Mouse (Mus musculus): Measurements from ENCODE around the gene Dnajc19. TPM values are rescaled to one million over a fixed set of nuclear protein-coding genes. Genes with fewer than 3 reads are reported as not detected.

Gene Dnajc19
- polyA plus RNA-seq, 1 experiment from 2014 or later = 178 TPM

DNA sequence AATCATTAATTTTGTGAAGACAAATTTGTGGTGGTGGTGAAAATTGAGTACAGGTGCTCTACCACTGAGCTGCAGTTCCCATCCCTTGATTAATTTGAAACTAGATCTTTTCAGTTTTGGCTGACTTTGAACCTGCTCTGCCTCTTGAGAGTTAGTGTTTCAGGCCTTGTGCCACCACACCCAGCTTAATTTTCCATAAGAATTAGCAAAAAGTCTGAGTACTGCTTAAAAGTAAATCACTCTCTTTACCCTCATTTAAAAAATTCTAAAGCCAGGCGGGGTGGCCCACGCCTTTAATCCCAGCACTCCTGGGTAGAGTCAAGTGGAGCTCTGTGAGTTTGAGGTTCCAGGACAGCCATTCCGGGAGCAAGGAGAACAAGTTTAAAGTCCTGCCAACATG is 45.4 kb downstream of the Dnajc19 start:
- no peak overlapping the region for H3K4me3 ChIP-seq (ENCODE audit: low read depth, low read length)
- H3K4me2 ChIP-seq (replicated peaks; ENCODE audit: low read depth) = no peak overlapping the region
- no peak overlapping the region for H3K27ac ChIP-seq (replicated peaks)
- no peak for ATAC-seq (ENCODE audit: low FRiP score, low TSS enrichment)
- WGBS = 83% methylated on average over 3 of the region's 3 CpGs
- no peak for DNase-seq (ENCODE audit: low spot score)
- no peak overlapping the region for H3K9ac ChIP-seq (ENCODE audit: low read length)
- 0 out of 2 replicates have a peak, but pooled peaks cover 2% of the 10 kb centered on the region for H3K36me3 ChIP-seq (ENCODE audit: control insufficient read depth, insufficient read depth, low read length)
- no peaks in the 10 kb centered on the region for H3K27me3 ChIP-seq (ENCODE audit: control insufficient read depth, insufficient read depth, low read length)
- H3K9me3 ChIP-seq (ENCODE audit: control insufficient read depth, low read length) = no peaks in the 10 kb centered on the region
- H3K4me1 ChIP-seq (replicated peaks; ENCODE audit: control insufficient read depth, insufficient read depth) = no peaks in the 10 kb centered on the region
- TF ChIP-seq CTCF (IDR thresholded peaks at IDR 0.05; ENCODE audit: low read depth) (no peak), EP300 (optimal IDR thresholded peaks at IDR 0.05) (no peak)

DNA sequence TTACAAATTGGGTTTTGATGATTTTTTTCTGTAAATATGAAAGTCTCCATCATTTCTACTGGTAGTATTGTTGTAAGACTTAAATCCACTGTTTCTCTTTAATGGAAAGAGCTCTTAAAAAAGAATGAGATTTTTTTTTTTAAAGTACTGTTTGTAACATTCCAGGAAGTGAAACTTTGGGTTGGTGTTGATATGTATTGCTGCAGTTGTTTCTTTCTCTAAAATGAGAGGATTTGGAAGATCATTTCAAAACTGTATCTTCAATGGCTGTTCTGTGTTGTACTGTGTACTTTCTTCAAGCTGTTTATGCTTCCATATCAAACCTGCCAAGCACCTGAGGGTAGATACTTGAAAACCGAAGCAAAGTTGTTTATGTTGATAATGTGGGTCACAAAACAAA is 46.3 kb downstream of the Dnajc19 start:
- no peak for DNase-seq (ENCODE audit: low spot score)
- Histone ChIP-seq H3K4me2 (replicated peaks; ENCODE audit: low read depth) (no peak overlapping the region), H3K36me3 (ENCODE audit: control insufficient read depth, insufficient read depth, low read length) (0 out of 2 replicates have a peak, but pooled peaks cover under 1% of the 10 kb centered on the region), H3K9ac (ENCODE audit: low read length) (no peak overlapping the region), H3K9me3 (ENCODE audit: control insufficient read depth, low read length) (no peaks in the 10 kb centered on the region), H3K27me3 (ENCODE audit: control insufficient read depth, insufficient read depth, low read length) (no peaks in the 10 kb centered on the region), H3K27ac (replicated peaks) (no peak overlapping the region), H3K4me3 (ENCODE audit: low read depth, low read length) (no peak overlapping the region), H3K4me1 (replicated peaks; ENCODE audit: control insufficient read depth, insufficient read depth) (no peaks in the 10 kb centered on the region)
- WGBS = 53% methylated on average over 1 of the region's 1 CpGs
- no peak for ATAC-seq (ENCODE audit: low FRiP score, low TSS enrichment)
- TF ChIP-seq EP300 (optimal IDR thresholded peaks at IDR 0.05) (no peak), CTCF (IDR thresholded peaks at IDR 0.05; ENCODE audit: low read depth) (no peak)

- Histone ChIP-seq H3K4me3 (ENCODE audit: low read depth, low read length) (no peak overlapping the region), H3K27me3 (ENCODE audit: control insufficient read depth, insufficient read depth, low read length) (no peaks in the 10 kb centered on the region), H3K27ac (replicated peaks) (no peak overlapping the region), H3K4me2 (replicated peaks; ENCODE audit: low read depth) (no peak overlapping the region), H3K9me3 (ENCODE audit: control insufficient read depth, low read length) (no peaks in the 10 kb centered on the region), H3K4me1 (replicated peaks; ENCODE audit: control insufficient read depth, insufficient read depth) (no peaks in the 10 kb centered on the region), H3K36me3 (ENCODE audit: control insufficient read depth, insufficient read depth, low read length) (no peaks in the 10 kb centered on the region), H3K9ac (ENCODE audit: low read length) (no peak overlapping the region)
- TF ChIP-seq CTCF (IDR thresholded peaks at IDR 0.05; ENCODE audit: low read depth) = no peak
- no peak for TF ChIP-seq EP300 (optimal IDR thresholded peaks at IDR 0.05)
- WGBS = 73% methylated on average over 3 of the region's 3 CpGs
- DNase-seq (ENCODE audit: low spot score) (no peak), ATAC-seq (ENCODE audit: low FRiP score, low TSS enrichment) (no peak)
These were observed 47.3 kb downstream of the Dnajc19 start for GRCm38 (mm10) chr3:34033720-34034364.

- ATAC-seq (ENCODE audit: low FRiP score, low TSS enrichment) = no peak
These were observed 50.5 kb downstream of the Dnajc19 start for GRCm38 (mm10) chr3:34030601-34031000.

DNA sequence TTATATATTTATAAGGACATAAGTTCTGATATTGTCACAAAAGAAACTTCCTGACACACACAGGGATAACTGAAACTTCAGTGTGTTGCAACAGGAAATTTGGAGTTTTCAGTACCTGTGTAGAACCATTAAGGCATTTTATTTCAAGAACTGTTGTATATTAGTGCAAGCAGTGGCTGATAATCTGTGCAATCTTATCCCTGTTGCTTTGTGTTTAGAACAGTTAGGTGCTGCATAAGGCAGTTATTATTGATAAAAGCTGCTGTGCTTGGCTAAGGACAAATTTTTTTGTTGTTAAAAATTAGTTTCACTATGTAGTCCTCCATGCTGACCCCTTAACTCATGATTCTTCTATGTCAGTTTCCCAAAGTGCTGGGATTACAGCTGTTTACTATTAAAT is 52.2 kb downstream of the Dnajc19 start:
- H3K4me2 ChIP-seq (replicated peaks; ENCODE audit: low read depth) = no peak overlapping the region
- H3K4me1 ChIP-seq (replicated peaks; ENCODE audit: control insufficient read depth, insufficient read depth) = no peaks in the 10 kb centered on the region
- H3K27ac ChIP-seq (replicated peaks) = no peak overlapping the region
- H3K9me3 ChIP-seq (ENCODE audit: control insufficient read depth, low read length) = no peaks in the 10 kb centered on the region
- no peaks in the 10 kb centered on the region for H3K36me3 ChIP-seq (ENCODE audit: control insufficient read depth, insufficient read depth, low read length)
- no peak overlapping the region for H3K9ac ChIP-seq (ENCODE audit: low read length)
- H3K4me3 ChIP-seq (ENCODE audit: low read depth, low read length) = no peak overlapping the region
- TF ChIP-seq EP300 (optimal IDR thresholded peaks at IDR 0.05) (no peak), CTCF (IDR thresholded peaks at IDR 0.05; ENCODE audit: low read depth) (no peak)
- ATAC-seq (ENCODE audit: low FRiP score, low TSS enrichment) (no peak), DNase-seq (ENCODE audit: low spot score) (no peak)
- no peaks in the 10 kb centered on the region for H3K27me3 ChIP-seq (ENCODE audit: control insufficient read depth, insufficient read depth, low read length)

More at GRCm38 (mm10) chr3:34030601-34031000, 50.5 kb downstream of the Dnajc19 start:
- Histone ChIP-seq H3K27me3 (ENCODE audit: control insufficient read depth, insufficient read depth, low read length) (no peaks in the 10 kb centered on the region), H3K27ac (replicated peaks) (no peak overlapping the region), H3K4me2 (replicated peaks; ENCODE audit: low read depth) (no peak overlapping the region), H3K9me3 (ENCODE audit: control insufficient read depth, low read length) (no peaks in the 10 kb centered on the region), H3K4me3 (ENCODE audit: low read depth, low read length) (no peak overlapping the region), H3K9ac (ENCODE audit: low read length) (no peak overlapping the region), H3K36me3 (ENCODE audit: control insufficient read depth, insufficient read depth, low read length) (no peaks in the 10 kb centered on the region), H3K4me1 (replicated peaks; ENCODE audit: control insufficient read depth, insufficient read depth) (no peaks in the 10 kb centered on the region)
- DNase-seq (ENCODE audit: low spot score) = no peak
- TF ChIP-seq CTCF (IDR thresholded peaks at IDR 0.05; ENCODE audit: low read depth) (no peak), EP300 (optimal IDR thresholded peaks at IDR 0.05) (no peak)
- 71% methylated on average over 3 of the region's 3 CpGs for WGBS

GRCm38 (mm10) chr3:34021259-34021828 is 59.8 kb downstream of the Dnajc19 start:
- Histone ChIP-seq H3K4me1 (replicated peaks; ENCODE audit: control insufficient read depth, insufficient read depth) (0 out of 2 replicates have a peak, but pooled peaks cover 4% of the 10 kb centered on the region), H3K9me3 (ENCODE audit: control insufficient read depth, low read length) (no peaks in the 10 kb centered on the region), H3K27me3 (ENCODE audit: control insufficient read depth, insufficient read depth, low read length) (no peaks in the 10 kb centered on the region), H3K36me3 (ENCODE audit: control insufficient read depth, insufficient read depth, low read length) (no peaks in the 10 kb centered on the region), H3K9ac (ENCODE audit: low read length) (no peak overlapping the region), H3K4me2 (replicated peaks; ENCODE audit: low read depth) (peak overlapping the region; percentile 89), H3K4me3 (ENCODE audit: low read depth, low read length) (peak overlapping the region; percentile 97), H3K27ac (replicated peaks) (no peak overlapping the region)
- ATAC-seq (ENCODE audit: low FRiP score, low TSS enrichment) (no peak), DNase-seq (ENCODE audit: low spot score) (no peak)
- TF ChIP-seq EP300 (optimal IDR thresholded peaks at IDR 0.05) (no peak), CTCF (IDR thresholded peaks at IDR 0.05; ENCODE audit: low read depth) (no peak)
- 60% methylated on average over 4 of the region's 4 CpGs for WGBS
